Mouse (Mus musculus) left cerebral cortex, postnatal 36 days (tissue): Measurements from ENCODE around the gene Hacd1. TPM values are rescaled to one million over a fixed set of nuclear protein-coding genes. Genes with fewer than 3 reads are reported as not detected.

Experiments
- DNase-seq, 2 experiments: peaks; one replicate each; pipeline ENCODE4 v3.0.0; 2021 to 2022; ENCODE audit warnings: low spot score in 2 of 2, mixed read lengths in 1 of 2
- intact Hi-C: fragments of 180-260 bp; cut with DNase I; formaldehyde crosslinking; loops from one replicate; pipeline ENCODE4 v1.15.1; 2025
- total RNA-seq, 2 experiments: library from RNA; stranded (reverse); gene quantifications; 2 replicates each; pipeline ENCODE4 v1.2.3; 2021

Gene Hacd1
- total RNA-seq, 2 experiments from 2014 or later: 16.0 to 18.3 TPM

- intact Hi-C loops: no loop called here
Measured at GRCm38 (mm10) chr2:14043011-14043410, 12.9 kb downstream of the Hacd1 start.

DNA sequence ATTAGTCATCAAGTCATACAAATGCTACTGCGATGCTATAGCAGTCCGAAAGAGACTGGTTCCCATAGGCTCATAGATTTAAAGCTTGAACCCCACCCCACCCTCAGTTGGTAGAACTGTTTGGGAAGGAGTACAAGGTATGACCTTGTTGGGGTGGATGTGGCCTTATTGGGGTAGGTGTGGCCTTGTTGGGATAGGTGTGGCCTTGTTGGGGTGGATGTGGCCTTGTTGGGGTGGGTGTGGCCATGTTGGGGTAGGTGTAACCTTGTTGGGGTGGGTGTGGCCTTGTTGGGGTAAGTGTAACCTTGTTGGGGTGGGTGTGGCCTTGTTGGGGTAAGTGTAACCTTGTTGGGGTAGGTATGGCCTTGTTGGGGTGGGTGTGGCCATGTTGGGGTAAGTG lies 14.7 kb downstream of the Hacd1 start:
- no peak for DNase-seq
- intact Hi-C loops: no loop called here

More at GRCm38 (mm10) chr2:14043011-14043410, 12.9 kb downstream of the Hacd1 start:
- no peak for DNase-seq

GRCm38 (mm10) chr2:14019228-14019627 lies 36.7 kb downstream of the Hacd1 start:
- intact Hi-C loops: no loop called here
- DNase-seq: no peak

- intact Hi-C loops: no loop called here
- no peak for DNase-seq
Measured at GRCm38 (mm10) chr2:14005121-14005520, 50.8 kb downstream of the Hacd1 start.

DNA sequence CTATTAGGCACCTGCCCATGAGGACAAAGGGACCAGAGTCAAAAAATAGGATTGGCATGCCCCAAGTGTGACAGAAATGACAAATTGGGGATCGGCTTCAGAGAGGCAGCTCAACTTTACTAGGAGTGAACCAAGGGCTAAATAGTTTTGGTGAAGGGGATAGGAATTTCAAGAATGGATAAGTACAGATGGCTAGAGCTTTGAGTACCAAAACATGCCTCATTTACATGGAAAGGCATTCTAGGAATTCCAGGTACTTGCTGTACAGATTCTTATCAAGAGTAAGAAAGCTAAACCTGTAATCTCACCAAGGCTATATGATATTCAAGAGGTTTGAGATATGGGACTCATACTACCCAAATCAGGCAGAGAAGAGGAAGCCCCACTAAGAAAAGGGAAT lies 95.8 kb downstream of the Hacd1 start:
- no peak for DNase-seq
- intact Hi-C loops: no loop called here

DNA sequence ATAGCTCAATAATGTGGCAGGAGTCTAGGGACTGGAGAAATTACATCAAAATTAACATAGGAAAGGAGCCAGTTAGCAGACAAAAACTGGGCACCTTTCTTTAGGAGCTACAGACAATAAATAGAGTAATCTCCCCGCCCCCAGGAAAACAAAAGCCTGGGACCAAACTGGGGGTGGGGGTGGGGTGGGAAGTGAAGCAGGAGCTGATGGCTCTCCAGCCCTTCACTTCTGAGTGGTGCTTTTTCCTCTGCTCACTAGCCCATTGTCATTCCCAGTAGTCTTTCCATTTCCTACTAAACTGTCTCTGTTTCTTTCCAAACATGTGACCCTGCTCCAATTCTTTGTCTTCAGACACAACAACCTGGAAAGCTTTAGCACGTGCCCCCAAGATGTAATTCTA lies 99.5 kb downstream of the Hacd1 start:
- no peak for DNase-seq
- intact Hi-C loops: no loop called here

- DNase-seq: no peak
- intact Hi-C loops: loop anchor here (10.0 kb wide), 1 partner anchor 643 kb away; no protein-coding TSS in a partner anchor
Measured at GRCm38 (mm10) chr2:13938118-13938517, 117.8 kb downstream of the Hacd1 start.

DNA sequence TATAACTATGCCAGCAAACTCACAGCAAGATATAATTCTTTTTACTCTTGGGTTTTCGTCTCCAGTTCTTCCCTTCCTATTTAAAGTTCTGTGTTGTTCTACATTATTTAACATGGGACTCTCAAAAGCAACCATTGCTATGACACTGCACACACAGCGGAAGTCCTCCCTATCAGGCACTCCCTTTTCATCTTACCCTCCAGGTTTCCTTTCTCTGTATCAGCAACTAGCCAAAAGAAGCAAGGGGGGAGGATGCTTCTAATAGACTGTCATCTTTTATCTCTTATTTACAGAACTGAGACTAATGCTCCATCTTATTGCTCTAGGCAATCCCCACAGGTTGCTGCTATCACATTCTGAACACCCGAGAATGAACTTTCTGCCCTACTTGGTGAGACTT lies 120.6 kb downstream of the Hacd1 start:
- intact Hi-C loops: loop anchor here (10.0 kb wide), 1 partner anchor 641 kb away; no protein-coding TSS in a partner anchor

GRCm38 (mm10) chr2:13932253-13932652 lies 123.7 kb downstream of the Hacd1 start:
- no peak for DNase-seq
- intact Hi-C loops: loop anchor here (10.0 kb wide), 1 partner anchor 637 kb away; no protein-coding TSS in a partner anchor

More for the DNA sequence above, 120.6 kb downstream of the Hacd1 start:
- DNase-seq: no peak

DNA sequence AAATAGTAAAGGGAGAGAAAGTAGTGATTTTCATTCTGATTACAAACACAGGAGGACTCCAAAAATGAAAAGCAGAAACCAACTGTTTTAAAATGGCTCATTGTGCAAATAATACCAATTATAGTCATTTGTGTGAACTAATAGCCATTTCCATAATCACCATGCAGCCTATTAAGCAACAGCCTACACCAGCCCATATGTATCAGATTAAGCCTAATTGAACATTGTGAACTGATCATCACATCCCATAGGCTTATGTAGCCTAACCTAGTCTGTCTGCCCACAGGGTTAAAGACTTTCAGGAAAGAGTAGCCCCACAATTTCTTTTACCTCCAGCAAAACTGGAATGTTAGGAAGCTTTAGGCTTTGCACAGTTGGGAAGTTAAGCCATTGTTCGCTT lies 125.2 kb downstream of the Hacd1 start:
- intact Hi-C loops: loop anchor here (10.0 kb wide), 1 partner anchor 636 kb away; no protein-coding TSS in a partner anchor
- DNase-seq: no peak

DNA sequence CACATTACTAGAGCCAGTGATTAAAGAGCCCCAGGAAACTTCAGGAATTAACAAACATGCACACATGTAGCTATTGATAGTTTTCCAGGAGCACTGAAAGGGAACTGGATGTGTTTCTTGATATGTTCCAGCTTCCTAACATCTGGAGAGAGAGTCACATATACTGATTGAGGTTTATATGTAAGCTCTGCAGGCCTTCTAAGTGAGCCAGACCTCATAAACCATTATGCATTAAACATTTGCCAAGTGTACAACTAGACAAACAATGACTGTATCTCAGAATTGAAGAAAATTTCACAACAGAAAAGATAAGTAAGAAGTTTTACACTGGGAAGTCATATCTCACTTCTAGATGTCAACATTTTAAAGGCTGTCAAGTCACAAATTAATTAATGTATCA lies 167.4 kb downstream of the Hacd1 start:
- intact Hi-C loops: no loop called here
- DNase-seq: no peak

- DNase-seq: no peak
Measured at GRCm38 (mm10) chr2:13857461-13857860, 198.5 kb downstream of the Hacd1 start.

DNA sequence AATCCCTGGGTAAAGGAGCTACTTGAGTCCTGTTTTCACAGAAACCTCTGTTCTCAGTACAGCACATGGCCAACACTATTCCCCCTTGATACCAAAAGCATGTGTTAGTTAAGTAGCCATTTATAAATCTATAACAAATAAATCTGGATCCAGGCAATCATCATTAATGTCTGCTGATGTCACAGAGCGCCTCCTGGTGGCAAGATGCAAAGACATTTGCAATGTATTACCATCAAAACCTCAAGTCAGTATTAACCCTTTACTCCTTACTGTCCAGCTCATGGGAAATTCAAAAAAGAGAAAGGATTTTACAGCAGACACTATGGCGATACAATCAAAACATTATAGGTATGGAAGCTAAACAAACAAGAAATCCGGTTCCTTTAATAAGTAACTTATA lies 200.4 kb downstream of the Hacd1 start:
- intact Hi-C loops: no loop called here
- no peak for DNase-seq

More at GRCm38 (mm10) chr2:13857461-13857860, 198.5 kb downstream of the Hacd1 start:
- intact Hi-C loops: no loop called here

DNA sequence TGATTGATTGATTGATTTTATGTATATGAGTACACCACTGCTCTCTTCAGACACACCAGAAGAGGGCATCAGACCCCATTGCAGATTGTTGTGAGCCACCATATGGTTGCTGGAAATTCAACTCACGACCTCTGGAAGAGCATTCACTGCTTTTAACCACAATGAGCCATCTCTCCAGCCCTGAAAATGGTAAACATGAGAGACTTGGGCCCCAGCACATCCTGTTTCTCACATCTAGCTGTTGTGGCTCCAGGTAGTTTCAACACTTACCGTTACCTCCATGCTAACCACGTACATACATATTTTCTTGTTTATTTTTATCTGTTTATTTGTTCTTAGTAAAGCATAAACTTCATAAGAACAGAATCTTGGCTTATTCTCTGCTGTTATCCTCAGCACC lies 219.6 kb downstream of the Hacd1 start:
- intact Hi-C loops: no loop called here
- DNase-seq: no peak

GRCm38 (mm10) chr2:13834989-13835388 lies 220.9 kb downstream of the Hacd1 start:
- intact Hi-C loops: no loop called here
- no peak for DNase-seq

DNA sequence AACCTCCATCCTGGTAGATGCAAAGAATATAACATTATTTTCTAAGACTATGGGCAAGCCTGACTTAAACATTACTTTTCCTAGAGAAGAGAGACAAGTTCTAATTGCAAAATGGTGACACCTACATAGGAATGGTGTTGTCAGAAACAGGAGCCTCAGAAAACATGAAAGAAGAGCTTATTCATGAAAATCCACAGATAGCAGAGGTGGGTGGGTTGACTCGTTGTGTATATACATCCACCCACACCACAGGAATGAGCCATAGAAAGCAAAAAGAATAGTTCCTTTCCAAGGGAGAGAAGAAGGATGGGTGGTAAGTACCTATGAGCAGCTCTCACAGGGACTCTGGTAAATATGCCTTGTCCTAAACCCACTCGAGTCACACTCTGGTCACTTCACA lies 239.3 kb downstream of the Hacd1 start:
- DNase-seq: no peak
- intact Hi-C loops: no loop called here

- DNase-seq: no peak
- intact Hi-C loops: no loop called here
Measured at GRCm38 (mm10) chr2:13808593-13808992, 247.3 kb downstream of the Hacd1 start.

DNA sequence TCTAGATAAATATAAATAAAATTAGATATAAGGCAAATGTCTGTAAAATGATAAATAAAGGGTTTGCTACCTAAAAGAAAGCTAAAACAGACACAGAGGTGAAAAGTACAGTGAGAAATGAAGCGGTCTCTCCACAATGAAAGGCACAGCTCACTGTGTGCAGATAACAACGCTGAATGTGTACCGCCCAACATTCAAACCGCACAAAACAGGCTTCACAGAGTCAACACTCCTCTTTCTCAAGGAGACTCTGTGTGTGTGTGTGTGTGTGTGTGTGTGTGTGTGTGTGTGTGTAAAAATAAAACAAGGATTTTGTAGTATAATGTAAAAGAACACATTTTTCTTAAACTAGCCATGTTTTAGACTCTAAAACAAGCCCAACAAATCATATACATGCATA lies 247.9 kb downstream of the Hacd1 start:
- no peak for DNase-seq
- intact Hi-C loops: no loop called here

- DNase-seq: no peak
- intact Hi-C loops: no loop called here
Measured at GRCm38 (mm10) chr2:13806120-13806519, 249.8 kb downstream of the Hacd1 start.

DNA sequence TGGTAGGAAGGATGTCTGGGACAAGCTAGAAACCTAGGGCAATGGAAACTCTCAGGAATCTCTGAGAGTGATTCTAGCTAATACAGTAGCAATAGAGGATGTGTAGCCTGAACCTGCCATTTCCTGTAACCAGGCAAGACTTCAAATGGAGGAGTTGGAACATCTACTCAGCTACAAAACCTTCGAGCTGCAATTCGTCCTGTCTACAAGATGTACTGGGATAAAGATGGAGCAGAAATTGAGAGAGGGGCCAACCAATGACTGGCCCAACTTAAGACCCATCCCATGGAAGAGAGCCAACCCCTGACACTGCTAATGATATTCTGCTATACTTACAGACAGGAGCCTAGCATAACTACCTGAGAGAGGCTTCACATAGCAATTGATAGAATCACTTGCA lies 255.3 kb downstream of the Hacd1 start:
- no peak for DNase-seq
- intact Hi-C loops: no loop called here
